Mouse (Mus musculus) heart, postnatal 4 days (tissue): ENCODE data around the gene Gm21905. TPM values are rescaled to one million over a fixed set of nuclear protein-coding genes. Genes with fewer than 3 reads are reported as not detected.

Experiments used
- DNase-seq: peaks from one replicate; pipeline ENCODE4 v3.0.0; 2021
- total RNA-seq, 2 experiments: library from RNA; stranded (reverse); gene quantifications; 2 replicates each; pipeline ENCODE4 v1.2.3; 2021

Gm21905 gene
- total RNA-seq, result not detected

- DNase-seq, result no peak
These were observed at the start of gene Gm21905 for GRCm38 (mm10) chr5:67946321-67946720. TSS of gene Gm21905 (minus strand) at chr5:67946421.

- DNase-seq, result no peak
These were observed 44.2 kb upstream of the Gm21905 start for GRCm38 (mm10) chr5:67990426-67990825.

- DNase-seq, result no peak
These were observed 35.8 kb upstream of the Gm21905 start for GRCm38 (mm10) chr5:67981946-67982526.

GRCm38 (mm10) chr5:67969536-67969935, 23.3 kb upstream of the Gm21905 start:
- no peak for DNase-seq

GRCm38 (mm10) chr5:67961708-67962629, 15.7 kb upstream of the Gm21905 start:
- DNase-seq, result no peak

DNA sequence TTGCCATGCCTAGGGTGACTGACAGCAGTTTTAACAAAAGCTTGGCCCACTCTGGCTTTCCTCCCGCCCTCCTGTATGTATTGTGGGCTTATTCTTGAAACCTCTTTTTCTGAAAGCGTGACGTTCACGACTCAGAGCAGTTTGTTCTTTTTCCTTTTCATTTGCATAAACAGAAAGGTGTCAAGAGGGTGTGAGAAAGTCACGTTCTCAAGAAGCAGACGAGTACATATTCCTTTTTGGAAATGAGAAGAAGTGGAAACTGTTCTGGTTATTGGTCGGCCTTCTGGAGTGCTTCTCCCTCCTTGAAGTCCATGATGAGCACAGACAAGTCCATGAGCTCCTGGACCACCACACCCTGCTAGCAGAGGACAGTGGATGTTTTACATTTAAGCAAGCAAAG, 9.3 kb upstream of the Gm21905 start:
- no peak for DNase-seq

- DNase-seq, result no peak
These were observed 7.9 kb upstream of the Gm21905 start for GRCm38 (mm10) chr5:67954097-67954496.

GRCm38 (mm10) chr5:67948074-67948473, 1.9 kb upstream of the Gm21905 start:
- DNase-seq, result no peak

- DNase-seq, result no peak
These were observed 785 bp upstream of the Gm21905 start for GRCm38 (mm10) chr5:67947006-67947405.

- DNase-seq, result no peak
These were observed 2.0 kb downstream of the Gm21905 start for GRCm38 (mm10) chr5:67944074-67944785.

- no peak for DNase-seq
These were observed 3.0 kb downstream of the Gm21905 start for GRCm38 (mm10) chr5:67943199-67943598.

GRCm38 (mm10) chr5:67941369-67941768, 4.9 kb downstream of the Gm21905 start, which contains the start of gene Gm5108:
TSS of gene Gm5108 (plus strand) at chr5:67941669.
- no peak for DNase-seq

GRCm38 (mm10) chr5:67931623-67932022, 14.6 kb downstream of the Gm21905 start:
- no peak for DNase-seq

- no peak for DNase-seq
These were observed 15.6 kb downstream of the Gm21905 start for GRCm38 (mm10) chr5:67930584-67930983.

DNA sequence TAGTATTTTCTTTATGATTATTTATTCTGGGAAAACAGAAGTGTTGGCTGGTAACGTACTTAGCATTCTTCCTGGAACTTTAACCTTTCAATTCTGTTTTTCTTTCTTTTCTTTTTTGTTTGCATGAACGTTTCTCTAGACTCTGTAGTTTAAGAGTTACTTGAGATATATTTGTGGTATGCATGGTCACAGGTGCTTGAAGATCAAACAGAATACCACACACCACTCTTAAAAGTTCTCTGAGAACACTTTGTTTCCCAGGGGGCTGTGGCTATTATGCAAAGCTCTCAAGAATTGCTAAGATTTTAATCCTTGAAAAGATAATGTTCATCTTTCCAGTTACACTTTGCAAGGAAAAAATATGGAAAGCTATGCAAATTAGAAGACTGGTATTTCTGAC, 41.7 kb downstream of the Gm21905 start:
- no peak for DNase-seq

- DNase-seq, result no peak
These were observed 47.3 kb downstream of the Gm21905 start for GRCm38 (mm10) chr5:67898921-67899320.

DNA sequence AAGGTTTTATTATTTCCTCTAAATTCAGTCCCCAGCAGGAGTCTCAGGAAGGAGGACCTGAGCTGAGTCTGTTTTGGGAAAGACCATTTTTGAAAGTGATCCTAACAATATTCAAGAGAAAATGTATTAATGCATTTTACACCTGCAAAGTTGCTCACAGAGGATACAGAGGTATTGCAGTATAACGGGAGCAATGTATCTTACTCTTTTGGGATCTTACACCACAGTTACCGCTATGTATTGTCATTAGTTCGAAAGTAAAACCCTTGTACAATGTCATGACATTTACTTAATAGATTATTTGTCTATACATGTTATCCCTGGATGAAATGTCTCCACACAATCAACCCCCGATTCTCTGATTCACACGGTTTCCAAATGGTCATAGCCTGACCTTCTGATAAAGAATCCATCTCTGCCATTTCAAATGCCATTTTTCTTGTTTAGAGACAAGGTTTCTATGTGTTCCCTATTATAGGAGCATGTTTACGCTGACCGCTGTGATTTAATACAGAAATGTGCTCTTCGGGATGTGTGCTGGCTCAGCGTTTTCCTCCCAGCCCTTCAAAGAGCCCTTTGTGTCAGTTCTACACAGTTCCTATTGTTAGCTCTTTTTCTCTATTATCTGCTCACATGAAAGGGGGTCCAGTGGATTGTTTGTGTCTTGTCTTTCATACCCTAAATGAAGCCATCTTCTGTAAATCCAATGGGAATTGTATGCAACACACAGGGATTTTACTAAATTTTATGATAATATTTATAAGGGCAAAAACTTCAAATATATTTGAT, 61.6 kb downstream of the Gm21905 start:
- DNase-seq, result no peak

DNA sequence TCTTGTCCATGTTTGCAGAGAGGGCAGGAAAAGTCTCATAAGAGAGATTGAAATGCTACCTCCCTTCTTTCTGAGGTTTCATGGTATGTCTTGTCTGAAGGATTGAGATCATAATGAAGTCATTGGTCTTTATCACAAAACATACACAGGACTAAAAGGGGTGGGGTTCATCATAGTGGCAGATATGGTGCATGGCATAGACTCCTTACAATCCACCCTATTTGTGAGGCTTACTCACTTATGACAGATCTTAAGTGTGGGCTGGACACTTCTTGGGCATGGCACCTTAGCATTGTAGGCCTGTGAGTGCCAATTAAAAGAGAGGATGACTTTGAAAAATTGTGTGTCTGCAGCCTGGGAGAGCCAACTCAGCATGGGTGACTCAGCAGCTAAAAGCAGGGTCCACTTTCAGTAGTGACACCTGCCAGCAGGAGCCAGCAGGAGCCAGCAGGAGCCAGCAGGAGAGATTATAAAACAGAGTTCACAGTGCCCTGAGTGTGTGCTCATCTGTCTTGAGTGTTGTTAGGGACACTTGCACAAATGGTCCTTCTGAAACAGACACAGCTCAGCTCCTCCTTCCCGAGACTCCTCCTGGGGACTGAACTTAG, 62.6 kb downstream of the Gm21905 start:
- DNase-seq, result no peak
